Mouse (Mus musculus) midbrain, embryonic 11.5 days (tissue): Measurements from ENCODE around the gene Bcl2l1. TPM values are rescaled to one million over a fixed set of nuclear protein-coding genes. Genes with fewer than 3 reads are reported as not detected.

Experiments used
- ATAC-seq: fragments of 200-750 bp; cut with Nextera tagmentation; 2 replicates; pipeline ENCODE4 v1.8.0; 2017; ENCODE audit warnings: moderate TSS enrichment, moderate library complexity; ENCODE audit not compliant: low FRiP score
- DNase-seq: peaks from one replicate; pipeline ENCODE4 v3.0.0; 2015; ENCODE audit warnings: low spot score; ENCODE audit errors: missing footprints
- H3K27ac ChIP-seq: fragments of 300-500 bp; sonication (generic); 2 replicates; pipeline ENCODE4 v1.5.1; 2014; ENCODE audit warnings: low read depth, low read length
- H3K27me3 ChIP-seq: fragments of 300-500 bp; sonication (generic); 2 replicates; pipeline ENCODE4 v1.6.1; 2014; ENCODE audit warnings: mild to moderate bottlenecking, low read length, moderate library complexity, mixed read lengths; ENCODE audit not compliant: control insufficient read depth, insufficient read depth
- H3K36me3 ChIP-seq: fragments of 300-500 bp; sonication (generic); 2 replicates; pipeline ENCODE4 v1.6.1; 2014; ENCODE audit warnings: mild to moderate bottlenecking, low read length, moderate library complexity, mixed read lengths; ENCODE audit not compliant: control insufficient read depth, insufficient read depth
- H3K4me1 ChIP-seq: fragments of 300-500 bp; sonication (generic); 2 replicates; pipeline ENCODE4 v1.6.1; 2014; ENCODE audit warnings: low read length; ENCODE audit not compliant: control insufficient read depth, insufficient read depth
- H3K4me2 ChIP-seq: fragments of 300-500 bp; sonication (generic); 2 replicates; pipeline ENCODE4 v1.6.1; 2014; ENCODE audit warnings: mild to moderate bottlenecking, moderate library complexity
- H3K4me3 ChIP-seq: fragments of 300-500 bp; sonication (generic); 2 replicates; pipeline ENCODE4 v1.5.1; 2014; ENCODE audit warnings: low read depth, low read length
- H3K9ac ChIP-seq: fragments of 300-500 bp; sonication (generic); 2 replicates; pipeline ENCODE4 v1.6.1; 2014; ENCODE audit warnings: low read length
- H3K9me3 ChIP-seq: fragments of 300-500 bp; sonication (generic); 2 replicates; pipeline ENCODE4 v1.6.1; 2016; ENCODE audit warnings: low read length; ENCODE audit not compliant: control insufficient read depth
- WGBS: fragments of 180-500 bp; shearing (Covaris S2); extraction: QIAGEN DNeasy Blood & Tissue Kit; methylation state at CpG from one replicate; pipeline ENCODE4 v1.1.7; 2014; 5-methylcytosine and 5-hydroxymethylcytosine counted together
- polyA plus RNA-seq: library from polyadenylated mRNA; unstranded; fragments of >200 nt; fragmentation: Nextera tagmentation; extraction: Ambion mirVana; gene quantifications from 2 replicates; pipeline ENCODE4 v1.2.1, GENCODE M21; 2014

Gene Bcl2l1
- polyA plus RNA-seq, 1 experiment from 2014 or later, result 125 TPM

- H3K36me3 ChIP-seq, result no peaks in the 10 kb centered on the region
- H3K9me3 ChIP-seq, result no peaks in the 10 kb centered on the region
- peaks cover 6% of the 10 kb centered on the region; the same call in 1 of the 2 replicates for H3K4me1 ChIP-seq
- H3K4me2 ChIP-seq, result no peak overlapping the region
- DNase-seq, result no peak
- 60% methylated on average over 4 of the region's 4 CpGs for WGBS
- no peak overlapping the region for H3K27ac ChIP-seq
- H3K4me3 ChIP-seq, result no peak overlapping the region
- no peak for ATAC-seq
- no peaks in the 10 kb centered on the region; the same call in none of the 2 replicates for H3K27me3 ChIP-seq
- no peak overlapping the region for H3K9ac ChIP-seq
Observed at GRCm38 (mm10) chr2:152758351-152758750, 73.2 kb downstream of the Bcl2l1 start.

GRCm38 (mm10) chr2:152757478-152757877, 74.0 kb downstream of the Bcl2l1 start:
- no peak overlapping the region for H3K4me2 ChIP-seq
- no peak for ATAC-seq
- no peaks in the 10 kb centered on the region for H3K36me3 ChIP-seq
- no peaks in the 10 kb centered on the region for H3K9me3 ChIP-seq
- no peak overlapping the region for H3K4me3 ChIP-seq
- H3K9ac ChIP-seq, result no peak overlapping the region
- no peaks in the 10 kb centered on the region; the same call in none of the 2 replicates for H3K27me3 ChIP-seq
- no peak overlapping the region for H3K27ac ChIP-seq
- WGBS, result 60% methylated on average over 2 of the region's 2 CpGs
- no peak for DNase-seq
- peaks cover 6% of the 10 kb centered on the region; the same call in 1 of the 2 replicates for H3K4me1 ChIP-seq

- H3K4me3 ChIP-seq, result no peak overlapping the region
- no peak overlapping the region for H3K27ac ChIP-seq
- no peak overlapping the region for H3K4me2 ChIP-seq
- H3K4me1 ChIP-seq, result peaks cover 6% of the 10 kb centered on the region; the same call in 1 of the 2 replicates
- no peaks in the 10 kb centered on the region for H3K9me3 ChIP-seq
- 68% methylated on average over 17 of the region's 17 CpGs for WGBS
- no peaks in the 10 kb centered on the region; the same call in none of the 2 replicates for H3K27me3 ChIP-seq
- no peak overlapping the region for H3K9ac ChIP-seq
- ATAC-seq (no peak), DNase-seq (no peak)
- H3K36me3 ChIP-seq, result no peaks in the 10 kb centered on the region
Observed at GRCm38 (mm10) chr2:152756474-152757393, 74.8 kb downstream of the Bcl2l1 start.

- DNase-seq (no peak), ATAC-seq (peak; percentile 30; the same call in 1 of the 2 replicates)
- H3K4me2 ChIP-seq, result peak within 1 kb of the TSS; percentile 29
- no peaks in the 10 kb centered on the region for H3K9me3 ChIP-seq
- H3K27ac ChIP-seq, result no peak within 1 kb of the TSS
- no peaks in the 10 kb centered on the region; the same call in none of the 2 replicates for H3K27me3 ChIP-seq
- 4% methylated on average over 30 of the region's 30 CpGs for WGBS
- peak within 1 kb of the TSS; percentile 11; the same call in 1 of the 2 replicates for H3K4me3 ChIP-seq
- no peaks in the 10 kb centered on the region for H3K36me3 ChIP-seq
- H3K4me1 ChIP-seq, result peaks cover 6% of the 10 kb centered on the region; the same call in 1 of the 2 replicates
- H3K9ac ChIP-seq, result peak within 1 kb of the TSS; percentile 35
Observed at GRCm38 (mm10) chr2:152753944-152754711, 77.4 kb downstream of the Bcl2l1 start, which contains the start of gene Cox4i2. Gene Cox4i2, plus strand, starts transcription at chr2:152754173.

GRCm38 (mm10) chr2:152742435-152742834, 89.1 kb downstream of the Bcl2l1 start:
- Histone ChIP-seq H3K27ac (no peak overlapping the region), H3K9me3 (no peaks in the 10 kb centered on the region), H3K4me1 (peaks cover 23% of the 10 kb centered on the region), H3K27me3 (no peaks in the 10 kb centered on the region), H3K4me2 (no peak overlapping the region), H3K4me3 (no peak overlapping the region), H3K9ac (no peak overlapping the region), H3K36me3 (no peaks in the 10 kb centered on the region)
- 28% methylated on average over 10 of the region's 10 CpGs for WGBS
- 0 out of 2 replicates have a peak, but pooled peaks have one; percentile 46 for ATAC-seq
- peak; percentile 97 for DNase-seq

- Histone ChIP-seq H3K4me2 (no peak overlapping the region), H3K27me3 (no peaks in the 10 kb centered on the region), H3K9me3 (no peaks in the 10 kb centered on the region), H3K27ac (no peak overlapping the region), H3K4me3 (no peak overlapping the region), H3K36me3 (no peaks in the 10 kb centered on the region), H3K9ac (peak overlapping the region; percentile 24; the same call in 1 of the 2 replicates), H3K4me1 (peaks cover 32% of the 10 kb centered on the region)
- ATAC-seq (no peak), DNase-seq (peak; percentile 88)
- WGBS, result 67% methylated on average over 14 of the region's 14 CpGs
Observed at GRCm38 (mm10) chr2:152741153-152742041, 90.1 kb downstream of the Bcl2l1 start.

GRCm38 (mm10) chr2:152740490-152740889, 91.0 kb downstream of the Bcl2l1 start:
- no peaks in the 10 kb centered on the region for H3K27me3 ChIP-seq
- no peaks in the 10 kb centered on the region for H3K36me3 ChIP-seq
- H3K27ac ChIP-seq, result no peak overlapping the region
- H3K9ac ChIP-seq, result no peak overlapping the region
- 65% methylated on average over 5 of the region's 5 CpGs for WGBS
- no peak overlapping the region for H3K4me3 ChIP-seq
- peaks cover 36% of the 10 kb centered on the region for H3K4me1 ChIP-seq
- DNase-seq, result peak; percentile 75
- H3K4me2 ChIP-seq, result no peak overlapping the region
- no peak for ATAC-seq
- no peaks in the 10 kb centered on the region for H3K9me3 ChIP-seq

GRCm38 (mm10) chr2:152739842-152740260, 91.7 kb downstream of the Bcl2l1 start:
- Histone ChIP-seq H3K9me3 (no peaks in the 10 kb centered on the region), H3K36me3 (no peaks in the 10 kb centered on the region), H3K4me3 (peak overlapping the region; percentile 36; the same call in 1 of the 2 replicates), H3K4me2 (peak overlapping the region; percentile 91; the same call in 1 of the 2 replicates), H3K9ac (peak overlapping the region; percentile 33), H3K27ac (no peak overlapping the region), H3K27me3 (no peaks in the 10 kb centered on the region), H3K4me1 (peaks cover 40% of the 10 kb centered on the region)
- DNase-seq (no peak), ATAC-seq (no peak)
- WGBS, result 22% methylated on average over 3 of the region's 3 CpGs
